Mouse (Mus musculus) spleen, adult 2 months (tissue): ENCODE measurements at regions not wholly inside any gene's neighbourhood (a gene's known extent, or its start where the extent isn't known, plus 50 kb on each side); places are given as distances from the start of the nearest gene placed in this dataset.

Experiments used
- CTCF ChIP-seq: fragments of 200-500 bp; IDR thresholded peaks from 2 replicates; pipeline ENCODE4 v1.5.1; 2011; ENCODE audit warnings: mild to moderate bottlenecking, inconsistent platforms; ENCODE audit not compliant: insufficient read depth, insufficient read length, insufficient replicate concordance; ENCODE audit errors: extremely low read depth
- POLR2A ChIP-seq: fragments of 200-500 bp; IDR thresholded peaks from 2 replicates; pipeline ENCODE4 v1.6.1; 2011; ENCODE audit warnings: low read depth, low read length, inconsistent platforms

- TF ChIP-seq CTCF (no peak), POLR2A (no peak)
Observed at GRCm38 (mm10) chr6:147953058-147953679, 93.9 kb upstream of the Far2 start.
